Mouse (Mus musculus) stomach, postnatal 0 days (tissue): ENCODE results near the gene Dennd4b.

Source experiments
- CTCF ChIP-seq: IDR thresholded peaks from 2 replicates; pipeline ENCODE4 v1.5.1; 2016; ENCODE audit warnings: antibody characterized with exemption, low read depth, mild to moderate bottlenecking, moderate library complexity
- EP300 ChIP-seq: optimal IDR thresholded peaks from 2 replicates; pipeline ENCODE3; 2016; ENCODE audit warnings: antibody characterized with exemption

- TF ChIP-seq CTCF (no peak), EP300 (no peak)
Measured at GRCm38 (mm10) chr3:90231075-90231474, 33.9 kb upstream of the Dennd4b start.
